Mouse (Mus musculus) testis, adult 2 months (tissue): ENCODE data around the gene Agfg2.

Experiments used
- CTCF ChIP-seq: fragments of 200-500 bp; IDR thresholded peaks from 2 replicates; pipeline ENCODE4 v1.5.1; 2012; ENCODE audit warnings: low read depth, mild to moderate bottlenecking, inconsistent platforms, low read length, moderate library complexity; ENCODE audit not compliant: control insufficient read depth, insufficient read depth, insufficient replicate concordance
- POLR2A ChIP-seq: fragments of 200-500 bp; IDR thresholded peaks from 2 replicates; pipeline ENCODE4 v1.6.1; 2012; ENCODE audit warnings: low read depth, mild to moderate bottlenecking, inconsistent platforms, low read length, moderate library complexity; ENCODE audit not compliant: control insufficient read depth

- TF ChIP-seq CTCF (no peak), POLR2A (no peak)
Measured at GRCm38 (mm10) chr5:137674786-137675185, 9.7 kb downstream of the Agfg2 start.
